Mouse (Mus musculus) CH12.LX (cell line): ENCODE data around the gene Zfp523. TPM values are rescaled to one million over a fixed set of nuclear protein-coding genes. Genes with fewer than 3 reads are reported as not detected.

Experiments
- DNase-seq: peaks from one replicate; pipeline ENCODE4 v3.0.0-alpha.2; 2013; ENCODE audit errors: extremely low read depth
- H3K27ac ChIP-seq: 2 replicates; pipeline ENCODE4 v1.5.1; 2012; ENCODE audit warnings: low read depth, mild to moderate bottlenecking, control low read depth, moderate library complexity; ENCODE audit not compliant: insufficient read depth
- H3K27me3 ChIP-seq: replicated peaks from 2 replicates; pipeline ENCODE3; 2012; ENCODE audit warnings: inconsistent platforms
- H3K36me3 ChIP-seq, 2 experiments: replicated peaks in 1 of 2; 2 replicates each; pipeline versions ENCODE3 to v1.6.1; 2012; ENCODE audit warnings: inconsistent platforms in 1 of 2, low read length in 1 of 2, mild to moderate bottlenecking in 1 of 2, mixed read lengths in 1 of 2, moderate library complexity in 1 of 2; ENCODE audit not compliant: control insufficient read depth in 1 of 2, insufficient read depth in 1 of 2
- H3K4me1 ChIP-seq, 2 experiments: 2 replicates each; pipeline ENCODE4 v1.6.1; 2012; ENCODE audit warnings: inconsistent platforms in 1 of 2, moderate library complexity in 1 of 2; ENCODE audit not compliant: insufficient read depth in 2 of 2, control insufficient read depth in 1 of 2
- H3K4me2 ChIP-seq: 2 replicates; pipeline ENCODE4 v1.6.1; 2012; ENCODE audit warnings: low read depth, mild to moderate bottlenecking, control low read depth; ENCODE audit not compliant: poor library complexity, insufficient read depth, severe bottlenecking
- H3K4me3 ChIP-seq, 3 experiments: fragments of 150-350 bp in 1 of 3; sonication (generic) in 1 of 3; replicated peaks in 1 of 3; 2 replicates each; pipeline versions ENCODE3 to v1.5.1; 2011 to 2012; ENCODE audit warnings: low read depth in 2 of 3, low read length in 2 of 3, mild to moderate bottlenecking in 2 of 3, moderate library complexity in 2 of 3, control low read depth in 1 of 3, improper control_type of control experiment in 1 of 3, inconsistent platforms in 1 of 3, mixed read lengths in 1 of 3; ENCODE audit not compliant: poor library complexity in 1 of 3
- H3K79me2 ChIP-seq: replicated peaks from 2 replicates; pipeline ENCODE4 v1.6.1; 2012; ENCODE audit warnings: mild to moderate bottlenecking, moderate library complexity; ENCODE audit not compliant: control insufficient read depth, poor library complexity, insufficient read depth, severe bottlenecking; ENCODE audit errors: extremely low read depth
- H3K9ac ChIP-seq: 2 replicates; pipeline ENCODE4 v1.6.1; 2012; ENCODE audit warnings: low read depth, mild to moderate bottlenecking, control low read depth, moderate library complexity; ENCODE audit not compliant: insufficient read depth
- H3K9me3 ChIP-seq: replicated peaks from 2 replicates; pipeline ENCODE3; 2012; ENCODE audit warnings: low read length, inconsistent platforms, mixed read lengths
- BHLHE40 ChIP-seq: IDR thresholded peaks from 2 replicates; pipeline ENCODE4 v1.6.1; 2011; ENCODE audit warnings: mild to moderate bottlenecking, low read depth, low read length, improper control_type of control experiment
- CHD1 ChIP-seq: IDR thresholded peaks from 2 replicates; pipeline ENCODE4 v1.6.1; 2012; ENCODE audit warnings: low read depth, low read length, improper control_type of control experiment, inconsistent platforms
- CHD2 ChIP-seq: IDR thresholded peaks from 2 replicates; pipeline ENCODE4 v1.6.1; 2011; ENCODE audit warnings: low read length, improper control_type of control experiment
- CTCF ChIP-seq, 2 experiments: IDR thresholded peaks in 1 of 2; conservative IDR thresholded peaks in 1 of 2; 2 replicates each; pipeline ENCODE4 v1.5.1; 2011 to 2012; ENCODE audit warnings: low read depth in 2 of 2, low read length in 2 of 2, improper control_type of control experiment in 1 of 2, inconsistent platforms in 1 of 2, mild to moderate bottlenecking in 1 of 2, moderate library complexity in 1 of 2
- E2F4 ChIP-seq: IDR thresholded peaks from 2 replicates; pipeline ENCODE4 v1.6.1; 2011; ENCODE audit warnings: low read depth, low read length, improper control_type of control experiment; ENCODE audit not compliant: insufficient replicate concordance
- ELF1 ChIP-seq: IDR thresholded peaks from 2 replicates; pipeline ENCODE4 v1.6.1; 2014; ENCODE audit warnings: low read depth, mild to moderate bottlenecking, inconsistent platforms, low read length, improper control_type of control experiment
- GABPA ChIP-seq: IDR thresholded peaks from 2 replicates; pipeline ENCODE4 v1.6.1; 2012; ENCODE audit warnings: low read depth, low read length, improper control_type of control experiment, inconsistent platforms; ENCODE audit not compliant: insufficient replicate concordance
- JUN ChIP-seq: IDR thresholded peaks from 2 replicates; pipeline ENCODE4 v1.6.1; 2011; ENCODE audit warnings: low read depth, mild to moderate bottlenecking, low read length, improper control_type of control experiment, moderate library complexity; ENCODE audit not compliant: insufficient read depth
- JUND ChIP-seq: conservative IDR thresholded peaks from 2 replicates; pipeline ENCODE4 v1.6.1; 2011; ENCODE audit warnings: low read depth, low read length, improper control_type of control experiment
- MAFK ChIP-seq: IDR thresholded peaks from 2 replicates; pipeline ENCODE4 v1.6.1; 2011; ENCODE audit warnings: low read length, improper control_type of control experiment; ENCODE audit not compliant: insufficient replicate concordance
- MAX ChIP-seq: IDR thresholded peaks from 2 replicates; pipeline ENCODE4 v1.6.1; 2011; ENCODE audit warnings: low read length, improper control_type of control experiment
- MEF2A ChIP-seq: IDR thresholded peaks from 2 replicates; pipeline ENCODE4 v1.6.1; 2014; ENCODE audit warnings: low read depth, mild to moderate bottlenecking, inconsistent platforms, low read length, improper control_type of control experiment, borderline replicate concordance
- MXI1 ChIP-seq: IDR thresholded peaks from 2 replicates; pipeline ENCODE4 v1.6.1; 2011; ENCODE audit warnings: mild to moderate bottlenecking, low read depth, low read length, improper control_type of control experiment
- MYC ChIP-seq: IDR thresholded peaks from 2 replicates; pipeline ENCODE4 v1.6.1; 2011; ENCODE audit warnings: low read depth, mild to moderate bottlenecking, improper control_type of control experiment, low read length
- NRF1 ChIP-seq: IDR thresholded peaks from 2 replicates; pipeline ENCODE4 v1.6.1; 2014; ENCODE audit warnings: low read depth, mild to moderate bottlenecking, inconsistent platforms, low read length, improper control_type of control experiment, moderate library complexity
- POLR2A ChIP-seq: IDR thresholded peaks from 2 replicates; pipeline ENCODE4 v1.6.1; 2011; ENCODE audit warnings: low read depth, mild to moderate bottlenecking, improper control_type of control experiment, low read length
- POLR2AphosphoS2 ChIP-seq: IDR thresholded peaks from 2 replicates; pipeline ENCODE4 v1.6.1; 2011; ENCODE audit warnings: low read depth, low read length, improper control_type of control experiment
- RCOR1 ChIP-seq: conservative IDR thresholded peaks from 2 replicates; pipeline ENCODE4 v1.6.1; 2012; ENCODE audit warnings: low read depth, mild to moderate bottlenecking, inconsistent platforms, low read length, improper control_type of control experiment
- SIN3A ChIP-seq: IDR thresholded peaks from 2 replicates; pipeline ENCODE4 v1.6.1; 2012; ENCODE audit warnings: low read length, improper control_type of control experiment, inconsistent platforms
- TCF12 ChIP-seq: IDR thresholded peaks from 2 replicates; pipeline ENCODE4 v1.6.1; 2014; ENCODE audit warnings: low read depth, mild to moderate bottlenecking, inconsistent platforms, low read length, improper control_type of control experiment
- UBTF ChIP-seq: IDR thresholded peaks from 2 replicates; pipeline ENCODE4 v1.6.1; 2012; ENCODE audit warnings: low read depth, mild to moderate bottlenecking, inconsistent platforms, low read length, improper control_type of control experiment, moderate library complexity
- ZMIZ1 ChIP-seq: IDR thresholded peaks from 2 replicates; pipeline ENCODE4 v1.6.1; 2012; ENCODE audit warnings: low read depth, mild to moderate bottlenecking, inconsistent platforms, low read length, improper control_type of control experiment
- ZNF384 ChIP-seq: IDR thresholded peaks from 2 replicates; pipeline ENCODE4 v1.6.1; 2012; ENCODE audit warnings: low read depth, low read length, improper control_type of control experiment, inconsistent platforms
- dilution Hi-C: fragments of 300-500 bp; cut with MboI; formaldehyde crosslinking; loops from 2 replicates; pipeline ENCODE4 v1.14.3; 2020; ENCODE audit warnings: low sequenced_read_pairs; ENCODE audit not compliant: extremely low pct_unique_long_range_greater_than_20kb, extremely low pct_ligation_motif_present
- in situ Hi-C: fragments of 300-500 bp; cut with MboI; formaldehyde crosslinking; loops from 3 replicates; pipeline ENCODE4 v1.14.3; 2019; ENCODE audit warnings: low sequenced_read_pairs, low pct_ligation_motif_present, low pct_unique_long_range_greater_than_20kb, mixed read lengths
- polyA plus RNA-seq: library from polyadenylated mRNA; unstranded; fragments of >175 nt; gene quantifications from 2 replicates; pipeline ENCODE4 v1.2.1, GENCODE M21; 2012; ENCODE audit warnings: low read depth; ENCODE audit not compliant: insufficient read length
- total RNA-seq, 2 experiments: library from RNA; depleted of rRNA; stranded (reverse); fragments of 300-350 nt in 1 of 2; fragments of >200 nt in 1 of 2; gene quantifications; 2 replicates each; pipeline ENCODE4 v1.2.3; 2012 to 2014

The Zfp523 gene
- total and polyA plus RNA-seq, 3 experiments = 2.5 to 14.7 (median 10.1) TPM

GRCm38 (mm10) chr17:28244714-28245113 is 67.8 kb downstream of the Zfp523 start:
- TF ChIP-seq CTCF (conservative IDR thresholded peaks at IDR 0.05 in 1 of 2, IDR thresholded peaks at IDR 0.05 in 1 of 2; ENCODE audit: low read depth in 2 of 2, low read length in 2 of 2) = no peak
- no peak for TF ChIP-seq CHD2
- no peak for TF ChIP-seq TCF12
- no peak for TF ChIP-seq MAFK
- TF ChIP-seq MAX = no peak
- no peak for TF ChIP-seq POLR2A
- TF ChIP-seq POLR2AphosphoS2 = no peak
- TF ChIP-seq UBTF = no peak
- no peak for TF ChIP-seq RCOR1
- TF ChIP-seq GABPA = no peak
- TF ChIP-seq MXI1 = no peak
- no peak for TF ChIP-seq E2F4
- TF ChIP-seq MYC = no peak
- no peak for TF ChIP-seq CHD1
- no peak for TF ChIP-seq ZNF384
- no peak for TF ChIP-seq NRF1
- TF ChIP-seq SIN3A = no peak
- no peak for TF ChIP-seq JUND
- TF ChIP-seq ELF1 = no peak
- no peak for TF ChIP-seq BHLHE40
- Histone ChIP-seq H3K36me3 (peaks cover 39 to 82% of the 10 kb centered on the region in 2 experiments), H3K4me1 (peaks cover 28 to 82% of the 10 kb centered on the region in 2 experiments), H3K79me2 (no peaks in the 10 kb centered on the region; the same call in 1 of the 2 replicates), H3K4me3 (no peak overlapping the region), H3K27me3 (no peaks in the 10 kb centered on the region), H3K9me3 (no peaks in the 10 kb centered on the region), H3K9ac (no peak overlapping the region), H3K27ac (no peak overlapping the region), H3K4me2 (no peak overlapping the region)
- in situ Hi-C loops (no loop called here), dilution Hi-C loops (no loop called here)
- DNase-seq = no peak

DNA sequence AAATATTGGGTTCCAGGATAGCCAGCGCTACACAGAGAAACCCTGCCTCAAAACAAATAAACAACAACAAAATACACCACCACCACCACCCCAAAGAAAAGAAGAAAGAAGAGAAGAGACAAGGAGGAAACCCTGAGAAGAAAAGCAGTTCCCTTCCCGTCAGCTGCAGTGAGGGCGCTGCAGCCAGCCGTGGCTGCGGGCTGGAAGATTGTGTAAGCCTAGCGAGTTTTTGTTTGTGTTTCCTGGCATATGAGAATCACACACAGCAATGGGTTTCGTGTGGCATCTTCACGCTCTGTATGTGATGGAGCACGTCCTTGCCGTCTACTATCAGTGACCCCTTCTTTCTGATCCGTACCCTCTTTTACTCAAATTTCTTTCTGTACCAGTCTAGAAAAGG is 69.7 kb downstream of the Zfp523 start:
- peaks cover 22 to 68% of the 10 kb centered on the region in 2 experiments for H3K4me1 ChIP-seq
- no peak for TF ChIP-seq JUN
- no peak for TF ChIP-seq MEF2A
- TF ChIP-seq E2F4 = no peak
- no peak for TF ChIP-seq POLR2A
- no peak for TF ChIP-seq JUND
- TF ChIP-seq MYC = no peak
- TF ChIP-seq ZMIZ1 = no peak
- TF ChIP-seq BHLHE40 = no peak
- no peak overlapping the region for H3K4me3 ChIP-seq
- in situ Hi-C loops (no loop called here), dilution Hi-C loops (no loop called here)
- no peak overlapping the region for H3K27ac ChIP-seq
- peaks cover 24 to 80% of the 10 kb centered on the region in 2 experiments for H3K36me3 ChIP-seq
- H3K27me3 ChIP-seq = no peaks in the 10 kb centered on the region
- DNase-seq = no peak
- no peak overlapping the region for H3K4me2 ChIP-seq
- H3K9ac ChIP-seq = no peak overlapping the region
- H3K79me2 ChIP-seq = no peaks in the 10 kb centered on the region
- H3K9me3 ChIP-seq = no peaks in the 10 kb centered on the region
